Mouse (Mus musculus): ENCODE data around the gene Dyx1c1.

DNA sequence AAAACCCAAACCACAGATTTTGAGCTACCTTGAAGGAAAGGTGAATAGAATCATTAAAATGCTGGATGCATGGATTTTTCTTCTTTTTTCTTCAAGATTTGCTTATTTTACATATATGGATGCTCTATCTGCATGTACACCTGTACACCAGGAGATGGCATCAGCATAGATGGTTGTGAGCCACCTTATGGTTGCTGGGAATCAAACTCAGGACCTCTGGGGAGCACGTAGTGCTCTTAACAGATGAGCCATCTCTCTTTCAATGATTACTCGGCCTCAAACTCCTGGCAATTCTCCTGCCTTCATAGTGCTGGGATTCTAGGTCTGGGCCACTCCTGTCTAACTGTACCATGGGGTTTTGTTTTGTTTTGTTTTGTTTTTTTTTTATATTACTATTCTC is 24.5 kb downstream of the Dyx1c1 start:
- no peak for TF ChIP-seq POLR2A (IDR thresholded peaks at IDR 0.05; ENCODE audit: low read depth, low read length)
- no peak for TF ChIP-seq CTCF (IDR thresholded peaks at IDR 0.05; ENCODE audit: extremely low read depth, insufficient read length, insufficient replicate concordance, low read depth, low read length)
